Comparison of ENCODE assay signal across 22 mouse cellular contexts in genomic region chr9:72892761-72893160, GRCm38 (mm10). TPM values are rescaled to one million over a fixed set of nuclear protein-coding genes. Genes with fewer than 3 reads are reported as not detected.
DNase-seq lines count a peak whose midpoint lies in the region.
"Had no signal": no experiment of that assay in that cellular context is flagged by ENCODE, and none has a peak within 500 bp of the region (broad histone marks: within the 10 kb centered on the region; RNA-seq: fewer than 3 reads in every experiment).

No protein-coding gene starts in this region.

- DNase-seq in adrenal gland, postnatal 10 days = peak; percentile 22
- DNase-seq in adrenal gland, adult 2 months = no peak
- peak; percentile 27 to 55 for DNase-seq in cerebellum, postnatal 10 days
- DNase-seq in cerebellum, adult 11-12 months = no peak
- DNase-seq in heart, adult 11 months = peak; percentile 74
- no peak for DNase-seq in heart, adult 9 months (ENCODE audit: low spot score in 2 of 2)
- DNase-seq in left cerebral cortex, postnatal 4 days = peak; percentile 44
- DNase-seq in left cerebral cortex, adult 8-10 months (ENCODE audit: low spot score in 2 of 2) = no peak
- DNase-seq: adrenal gland, adult 8-10 months; adrenal gland, postnatal 14 days; adrenal gland, postnatal 25 days; adrenal gland, postnatal 36 days; B cell, adult 2 months; cerebellum, adult 11 months; cerebellum, adult 18-20 months; cerebellum, adult 2 months; cerebellum, adult 8-10 months had no signal

- intact Hi-C loops in left cerebral cortex, postnatal 4 days (cut with DNase I) = loop anchor here (5.0 kb wide), 1 partner anchor 65 kb away; the partner anchor contains the start of genes Dyx1c1 and Gm44503

RNA-seq across cellular contexts. Expression of gene Pygo1, which starts 32.7 kb away (rescaled TPM):
- total RNA-seq in adrenal gland, postnatal 10 days (2021) = 1 to 10 TPM; 3.5 to 5.0 TPM
- total RNA-seq in adrenal gland, adult 2 months (2021) = 1 to 10 TPM; 2.8 to 5.1 TPM
- polyA plus RNA-seq in adrenal gland, adult 2 months (2012; rRNA removed) = 0.53 and 0.77 TPM in 2 replicates
- total RNA-seq in left cerebral cortex, postnatal 4 days (2021) = 10 to 100 TPM; 26.1 to 26.2 TPM
- total RNA-seq in left cerebral cortex, adult 8-10 months (2022) = 10 to 100 TPM; 16.5 to 19.2 (median 17.9) TPM
- total RNA-seq: CH12.LX, MEL had no signal
- polyA plus RNA-seq: activated CD4-positive, CD25-positive, alpha-beta regulatory T cell, adult 4 months; CD4-positive, CD25-positive, alpha-beta regulatory T cell, adult 4 months; G1E had no signal

Comparison
In these comparisons a context has a peak if more than half of its experiments do, and no peak if none do; other contexts are left out.
1. DNase-seq: peak in adrenal gland, postnatal 10 days (single experiment), cerebellum, postnatal 10 days (2 of 2), heart, adult 11 months (single experiment) and left cerebral cortex, postnatal 4 days (single experiment); none in adrenal gland, adult 2 months (single experiment), cerebellum, adult 11-12 months (single experiment), heart, adult 9 months (0 of 2) and left cerebral cortex, adult 8-10 months (0 of 2).